Mouse (Mus musculus) liver, embryonic 14.5 days (tissue): ENCODE results near the gene Hoxb5. TPM values are rescaled to one million over a fixed set of nuclear protein-coding genes. Genes with fewer than 3 reads are reported as not detected.

Experiments
- ATAC-seq: fragments of 200-750 bp; cut with Nextera tagmentation; 2 replicates; pipeline ENCODE4 v1.8.0; 2017; ENCODE audit warnings: moderate number of reproducible peaks, mild to moderate bottlenecking, moderate library complexity; ENCODE audit not compliant: insufficient read depth
- DNase-seq, 3 experiments: peaks; one replicate each; pipeline ENCODE4 v3.0.0-alpha.2; 2012 to 2013; ENCODE audit warnings: low read depth in 3 of 3, low spot score in 3 of 3
- H3K27ac ChIP-seq: fragments of 300-500 bp; sonication (generic); 2 replicates; pipeline ENCODE4 v1.5.1; 2014; ENCODE audit warnings: moderate library complexity, mild to moderate bottlenecking, control low read depth, inconsistent platforms
- H3K27me3 ChIP-seq: fragments of 300-500 bp; sonication (generic); 2 replicates; pipeline ENCODE4 v1.6.1; 2014; ENCODE audit warnings: mild to moderate bottlenecking, low read length, moderate library complexity; ENCODE audit not compliant: control insufficient read depth, insufficient read depth
- H3K36me3 ChIP-seq: fragments of 300-500 bp; sonication (generic); replicated peaks from 2 replicates; pipeline ENCODE4 v1.6.1; 2014; ENCODE audit warnings: low read depth; ENCODE audit not compliant: control insufficient read depth, insufficient read depth
- H3K4me1 ChIP-seq, 2 experiments: fragments of 200-500 bp in 1 of 2; fragments of 300-500 bp in 1 of 2; sonication (generic) in 1 of 2; replicated peaks; 2 replicates each; pipeline ENCODE4 v1.6.1; 2012 to 2014; ENCODE audit warnings: antibody characterized with exemption in 1 of 2, inconsistent platforms in 1 of 2, low read length in 1 of 2; ENCODE audit not compliant: control insufficient read depth in 2 of 2, insufficient read depth in 2 of 2
- H3K4me2 ChIP-seq: fragments of 300-500 bp; sonication (generic); 2 replicates; pipeline ENCODE4 v1.6.1; 2014; ENCODE audit warnings: low read depth, mild to moderate bottlenecking, control low read depth, moderate library complexity
- H3K4me3 ChIP-seq, 2 experiments: fragments of 200-500 bp in 1 of 2; fragments of 300-500 bp in 1 of 2; sonication (generic) in 1 of 2; 2 replicates each; pipeline ENCODE4 v1.5.1; 2012 to 2014; ENCODE audit warnings: low read depth in 2 of 2, low read length in 2 of 2, mild to moderate bottlenecking in 2 of 2, control low read depth in 1 of 2, inconsistent platforms in 1 of 2, moderate library complexity in 1 of 2; ENCODE audit not compliant: insufficient read depth in 1 of 2
- H3K9ac ChIP-seq: fragments of 300-500 bp; sonication (generic); replicated peaks from 2 replicates; pipeline ENCODE4 v1.6.1; 2014; ENCODE audit warnings: mild to moderate bottlenecking, control low read depth, moderate library complexity
- H3K9me3 ChIP-seq: fragments of 300-500 bp; sonication (generic); 2 replicates; pipeline ENCODE4 v1.6.1; 2016; ENCODE audit warnings: low read length, mixed read lengths; ENCODE audit not compliant: control insufficient read depth
- CTCF ChIP-seq: IDR thresholded peaks from 2 replicates; pipeline ENCODE4 v1.5.1; 2016; ENCODE audit warnings: antibody characterized with exemption, low read depth, control low read depth
- EP300 ChIP-seq: IDR thresholded peaks from 2 replicates; pipeline ENCODE4 v1.6.1; 2016; ENCODE audit warnings: antibody characterized with exemption, low read depth
- WGBS: fragments of 180-500 bp; shearing (Covaris S2); extraction: QIAGEN DNeasy Blood & Tissue Kit; methylation state at CpG from one replicate; pipeline ENCODE4 v1.1.7; 2014; ENCODE audit not compliant: insufficient replicate concordance; 5-methylcytosine and 5-hydroxymethylcytosine counted together
- polyA plus RNA-seq, 2 experiments: library from polyadenylated mRNA; depleted of rRNA in 1 of 2; stranded (reverse) in 1 of 2; unstranded in 1 of 2; fragments of >200 nt; fragmentation: Nextera tagmentation in 1 of 2; extraction: Ambion mirVana in 1 of 2; gene quantifications; 2 replicates each; pipeline versions ENCODE4 v1.2.1 to v1.2.3; 2012 to 2014

Gene Hoxb5
- polyA plus RNA-seq, 2 experiments, result 0.06 to 0.23 TPM

DNA sequence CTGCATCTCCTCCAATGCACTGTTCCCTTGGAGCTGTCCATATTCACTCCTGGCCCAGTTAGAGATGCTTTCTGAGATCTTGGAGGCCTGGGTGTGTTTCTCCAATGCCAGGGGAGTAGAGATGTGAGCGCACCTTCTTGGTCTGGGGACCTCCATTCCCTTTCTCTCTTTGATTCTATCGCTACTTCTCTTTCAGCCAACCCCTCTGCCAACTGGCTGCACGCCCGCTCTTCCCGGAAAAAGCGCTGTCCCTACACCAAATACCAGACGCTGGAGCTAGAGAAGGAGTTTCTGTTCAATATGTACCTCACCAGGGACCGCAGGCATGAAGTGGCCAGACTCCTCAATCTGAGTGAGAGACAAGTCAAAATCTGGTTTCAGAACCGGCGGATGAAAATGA, 28.7 kb upstream of the Hoxb5 start:
- no peak overlapping the region for H3K4me2 ChIP-seq
- no peaks in the 10 kb centered on the region for H3K4me1 ChIP-seq
- peaks cover 100% of the 10 kb centered on the region for H3K27me3 ChIP-seq
- H3K36me3 ChIP-seq, result no peaks in the 10 kb centered on the region
- no peak for TF ChIP-seq EP300
- TF ChIP-seq CTCF, result no peak
- 21% methylated on average over 10 of the region's 10 CpGs for WGBS
- no peaks in the 10 kb centered on the region for H3K9me3 ChIP-seq
- H3K4me3 ChIP-seq, result no peak overlapping the region
- DNase-seq, result no peak
- H3K27ac ChIP-seq, result no peak overlapping the region
- no peak overlapping the region for H3K9ac ChIP-seq
- no peak for ATAC-seq

GRCm38 (mm10) chr11:96275896-96276295, 27.2 kb upstream of the Hoxb5 start:
- TF ChIP-seq EP300, result no peak
- TF ChIP-seq CTCF, result no peak
- WGBS, result 14% methylated on average over 4 of the region's 4 CpGs
- Histone ChIP-seq H3K9me3 (no peaks in the 10 kb centered on the region), H3K27ac (no peak overlapping the region), H3K4me3 (no peak overlapping the region), H3K4me2 (no peak overlapping the region), H3K4me1 (no peaks in the 10 kb centered on the region), H3K9ac (no peak overlapping the region), H3K27me3 (peaks cover 100% of the 10 kb centered on the region), H3K36me3 (no peaks in the 10 kb centered on the region)
- ATAC-seq (no peak), DNase-seq (no peak)

DNA sequence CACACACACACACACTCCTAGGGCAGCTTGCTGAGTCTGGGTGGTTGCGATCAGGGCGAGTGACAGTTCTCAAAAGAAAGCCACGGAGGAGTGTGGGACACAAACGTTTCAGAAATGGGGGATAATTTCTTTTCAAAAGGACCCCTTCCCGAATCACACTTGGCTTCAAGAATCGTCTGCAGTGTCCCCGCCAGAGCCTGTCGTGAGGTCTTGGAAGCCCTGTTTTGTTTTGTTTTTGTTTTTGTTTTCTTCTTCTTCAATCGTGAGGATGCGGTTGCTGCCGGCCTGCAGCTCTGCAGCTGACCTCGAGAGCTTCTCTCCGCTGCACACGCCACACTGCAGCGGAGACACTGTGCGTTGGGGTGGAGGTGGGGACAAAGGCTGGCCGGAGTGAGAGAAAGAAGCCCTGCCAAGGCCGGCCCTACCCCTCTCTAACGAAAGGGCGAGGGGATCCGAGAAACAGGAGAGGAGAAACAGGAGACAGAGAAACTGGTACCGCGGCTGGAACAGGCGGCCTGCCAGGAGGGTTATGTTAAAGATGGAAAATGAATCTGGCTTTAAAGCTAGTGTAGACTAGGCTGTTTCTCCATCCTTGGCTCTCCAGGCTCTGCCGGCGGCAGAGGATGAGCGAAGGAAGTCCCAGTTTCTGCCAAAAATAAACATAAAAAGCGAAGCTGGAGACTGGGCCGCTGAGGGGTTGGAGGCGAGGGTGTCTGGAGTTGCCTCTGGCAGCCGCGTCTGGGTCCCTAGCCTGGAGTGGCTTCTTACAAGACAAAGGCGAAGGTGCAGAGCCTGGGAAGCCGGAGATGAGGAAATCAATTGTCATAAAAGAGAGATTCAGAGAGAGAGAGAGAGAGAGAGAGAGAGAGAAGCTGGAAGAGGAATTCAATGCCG, 25.7 kb upstream of the Hoxb5 start:
- Histone ChIP-seq H3K4me3 (no peak overlapping the region), H3K27me3 (peaks cover 100% of the 10 kb centered on the region), H3K9me3 (no peaks in the 10 kb centered on the region), H3K9ac (no peak overlapping the region), H3K4me2 (no peak overlapping the region), H3K4me1 (no peaks in the 10 kb centered on the region), H3K36me3 (no peaks in the 10 kb centered on the region), H3K27ac (no peak overlapping the region)
- DNase-seq, result no peak
- ATAC-seq, result no peak
- 2% methylated on average over 35 of the region's 35 CpGs for WGBS
- TF ChIP-seq EP300 (no peak), CTCF (no peak)

DNA sequence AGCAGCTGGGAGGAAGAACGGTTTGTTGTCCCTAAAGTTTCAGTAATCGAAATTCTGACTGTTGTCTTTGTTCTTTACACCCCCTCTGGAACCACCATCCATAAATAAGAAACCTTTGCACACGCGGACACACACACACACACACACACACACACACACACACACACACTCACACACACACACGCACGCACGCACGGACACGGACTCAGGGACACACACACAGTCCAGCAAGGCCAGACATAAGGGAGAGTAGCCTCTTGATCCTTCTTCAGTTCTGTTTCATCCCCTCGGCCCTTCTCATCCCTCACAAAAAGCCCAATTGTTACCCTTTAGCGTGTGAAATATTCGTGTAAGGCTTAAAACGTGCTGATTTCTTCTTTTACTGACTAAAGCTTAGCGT, 24.8 kb upstream of the Hoxb5 start:
- H3K4me1 ChIP-seq, result no peaks in the 10 kb centered on the region
- no peaks in the 10 kb centered on the region for H3K9me3 ChIP-seq
- H3K4me2 ChIP-seq, result no peak overlapping the region
- 10% methylated on average over 14 of the region's 14 CpGs for WGBS
- no peaks in the 10 kb centered on the region for H3K36me3 ChIP-seq
- H3K9ac ChIP-seq, result no peak overlapping the region
- H3K27me3 ChIP-seq, result peaks cover 100% of the 10 kb centered on the region
- DNase-seq (no peak), ATAC-seq (no peak)
- no peak overlapping the region for H3K4me3 ChIP-seq
- no peak for TF ChIP-seq CTCF
- no peak for TF ChIP-seq EP300
- H3K27ac ChIP-seq, result no peak overlapping the region

DNA sequence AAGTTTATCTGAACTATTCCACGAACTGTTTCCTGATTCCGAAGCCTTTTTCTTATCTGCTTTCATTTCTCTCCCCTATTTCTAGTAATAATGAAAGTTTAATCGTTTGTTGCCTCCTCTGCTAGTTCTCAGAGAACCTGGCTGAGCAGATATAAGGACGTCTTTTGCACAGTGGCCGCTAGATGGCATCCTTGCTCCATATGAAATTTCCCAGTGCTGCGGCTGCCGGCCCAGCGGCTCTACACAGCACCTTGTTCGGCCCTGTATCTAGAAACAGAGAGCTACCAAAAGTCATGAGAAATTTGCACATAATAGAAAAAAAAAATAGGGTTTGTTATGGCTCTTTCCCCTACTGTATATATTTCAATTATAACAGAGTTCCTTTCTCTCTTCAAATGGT, 24.4 kb upstream of the Hoxb5 start:
- Histone ChIP-seq H3K4me3 (no peak overlapping the region), H3K4me1 (no peaks in the 10 kb centered on the region), H3K36me3 (no peaks in the 10 kb centered on the region), H3K9ac (no peak overlapping the region), H3K9me3 (no peaks in the 10 kb centered on the region), H3K27ac (no peak overlapping the region), H3K27me3 (peaks cover 100% of the 10 kb centered on the region), H3K4me2 (no peak overlapping the region)
- DNase-seq, result peak; percentile 17 to 29 (median 23)
- TF ChIP-seq CTCF, result peak; percentile 73
- no peak for TF ChIP-seq EP300
- no peak for ATAC-seq
- WGBS, result under 1% methylated on average over 9 of the region's 9 CpGs
